Mouse (Mus musculus): Measurements from ENCODE around the gene Aldh1b1.

The Aldh1b1 gene

GRCm38 (mm10) chr4:45785959-45786358 lies 12.9 kb upstream of the Aldh1b1 start:
- no peak for DNase-seq (ENCODE audit: low spot score)

- no peak for DNase-seq (ENCODE audit: low spot score)
These were observed 12.1 kb upstream of the Aldh1b1 start for GRCm38 (mm10) chr4:45786674-45787073.

- no peak for DNase-seq (ENCODE audit: low spot score)
These were observed 10.3 kb upstream of the Aldh1b1 start for GRCm38 (mm10) chr4:45788446-45789081.

- DNase-seq (ENCODE audit: low spot score): peak; percentile 39
These were observed 9.4 kb upstream of the Aldh1b1 start for GRCm38 (mm10) chr4:45789263-45789958.

GRCm38 (mm10) chr4:45790018-45790417 lies 8.8 kb upstream of the Aldh1b1 start:
- DNase-seq (ENCODE audit: low spot score): no peak

- DNase-seq (ENCODE audit: low spot score): no peak
These were observed 3.5 kb upstream of the Aldh1b1 start for GRCm38 (mm10) chr4:45795191-45795811.

- DNase-seq (ENCODE audit: low spot score): no peak
These were observed 2.1 kb upstream of the Aldh1b1 start for GRCm38 (mm10) chr4:45796760-45797159.

- DNase-seq (ENCODE audit: low spot score): no peak
These were observed 1.2 kb downstream of the Aldh1b1 start for GRCm38 (mm10) chr4:45799956-45800537.

- DNase-seq (ENCODE audit: low spot score): no peak
These were observed 4.1 kb downstream of the Aldh1b1 start for GRCm38 (mm10) chr4:45802900-45803299.

- DNase-seq (ENCODE audit: low spot score): no peak
These were observed 9.2 kb downstream of the Aldh1b1 start for GRCm38 (mm10) chr4:45808034-45808433.

- no peak for DNase-seq (ENCODE audit: low spot score)
These were observed 12.4 kb downstream of the Aldh1b1 start for GRCm38 (mm10) chr4:45811250-45811649.

- no peak for DNase-seq (ENCODE audit: low spot score)
These were observed 16.7 kb downstream of the Aldh1b1 start for GRCm38 (mm10) chr4:45815542-45815941.

GRCm38 (mm10) chr4:45818814-45819207 lies 20.0 kb downstream of the Aldh1b1 start:
- DNase-seq (ENCODE audit: low spot score): no peak

- no peak for DNase-seq (ENCODE audit: low spot score)
These were observed 20.5 kb downstream of the Aldh1b1 start for GRCm38 (mm10) chr4:45819208-45819931.

- DNase-seq (ENCODE audit: low spot score): no peak
These were observed 21.4 kb downstream of the Aldh1b1 start for GRCm38 (mm10) chr4:45820074-45820830.

GRCm38 (mm10) chr4:45821995-45822394 lies 23.2 kb downstream of the Aldh1b1 start:
- no peak for DNase-seq (ENCODE audit: low spot score)

GRCm38 (mm10) chr4:45822781-45823575 lies 24.2 kb downstream of the Aldh1b1 start:
- DNase-seq (ENCODE audit: low spot score): no peak

- no peak for DNase-seq (ENCODE audit: low spot score)
These were observed 25.4 kb downstream of the Aldh1b1 start for GRCm38 (mm10) chr4:45824049-45824760.

GRCm38 (mm10) chr4:45824761-45825556 lies 26.1 kb downstream of the Aldh1b1 start:
- no peak for DNase-seq (ENCODE audit: low spot score)

All from left cerebral cortex, adult 11 months (tissue).